Mouse (Mus musculus): Measurements from ENCODE around the gene Ghdc. TPM values are rescaled to one million over a fixed set of nuclear protein-coding genes. Genes with fewer than 3 reads are reported as not detected.
"Not testable (repeated sequence)": the region's sequence is repeated elsewhere in the genome, so short reads cannot be mapped to it uniquely, and the experiment has no call there.

The Ghdc gene
- polyA plus RNA-seq, 1 experiment from 2014 or later, result 4.9 TPM

GRCm38 (mm10) chr11:100805535-100805934 is 34.8 kb upstream of the Ghdc start:
- Histone ChIP-seq H3K4me1 (ENCODE audit: insufficient read depth, low read depth, low read length) (no peaks in the 10 kb centered on the region), H3K36me3 (ENCODE audit: insufficient read depth, low read length) (peaks cover 7% of the 10 kb centered on the region; the same call in 1 of the 2 replicates), H3K27ac (ENCODE audit: low read length) (no peak overlapping the region), H3K4me2 (replicated peaks; ENCODE audit: low read depth, low read length) (no peak overlapping the region), H3K9me3 (ENCODE audit: low read length) (no peaks in the 10 kb centered on the region), H3K9ac (replicated peaks; ENCODE audit: low read depth) (no peak overlapping the region), H3K4me3 (ENCODE audit: low read depth, low read length) (no peak overlapping the region), H3K27me3 (replicated peaks; ENCODE audit: insufficient read depth, low read length) (no peaks in the 10 kb centered on the region)
- WGBS, result 71% methylated on average over 7 of the region's 7 CpGs
- ATAC-seq (peak; percentile 55), DNase-seq (ENCODE audit: low spot score) (peak; percentile 55)
- no peak for TF ChIP-seq EP300 (IDR thresholded peaks at IDR 0.05)
- TF ChIP-seq CTCF (IDR thresholded peaks at IDR 0.05), result no peak

- Histone ChIP-seq H3K27me3 (replicated peaks; ENCODE audit: insufficient read depth, low read length) (no peaks in the 10 kb centered on the region), H3K4me1 (ENCODE audit: insufficient read depth, low read depth, low read length) (no peaks in the 10 kb centered on the region), H3K27ac (ENCODE audit: low read length) (no peak overlapping the region), H3K9me3 (ENCODE audit: low read length) (no peaks in the 10 kb centered on the region), H3K4me3 (ENCODE audit: low read depth, low read length) (no peak overlapping the region), H3K9ac (replicated peaks; ENCODE audit: low read depth) (no peak overlapping the region), H3K36me3 (ENCODE audit: insufficient read depth, low read length) (peaks cover 7% of the 10 kb centered on the region; the same call in 1 of the 2 replicates), H3K4me2 (replicated peaks; ENCODE audit: low read depth, low read length) (no peak overlapping the region)
- no peak for DNase-seq (ENCODE audit: low spot score)
- WGBS, result 91% methylated on average over 10 of the region's 10 CpGs
- ATAC-seq, result no peak
- TF ChIP-seq EP300 (IDR thresholded peaks at IDR 0.05) (no peak), CTCF (IDR thresholded peaks at IDR 0.05) (no peak)
These were observed 33.7 kb upstream of the Ghdc start for GRCm38 (mm10) chr11:100804409-100804808.

GRCm38 (mm10) chr11:100799426-100799825 is 28.7 kb upstream of the Ghdc start:
- H3K9me3 ChIP-seq (ENCODE audit: low read length), result no peaks in the 10 kb centered on the region
- H3K27me3 ChIP-seq (replicated peaks; ENCODE audit: insufficient read depth, low read length), result no peaks in the 10 kb centered on the region
- no peaks in the 10 kb centered on the region for H3K4me1 ChIP-seq (ENCODE audit: insufficient read depth, low read depth, low read length)
- 79% methylated on average over 5 of the region's 5 CpGs for WGBS
- no peak overlapping the region for H3K4me2 ChIP-seq (replicated peaks; ENCODE audit: low read depth, low read length)
- TF ChIP-seq CTCF (IDR thresholded peaks at IDR 0.05) (no peak), EP300 (IDR thresholded peaks at IDR 0.05) (no peak)
- no peak overlapping the region for H3K4me3 ChIP-seq (ENCODE audit: low read depth, low read length)
- no peak for DNase-seq (ENCODE audit: low spot score)
- no peak overlapping the region for H3K9ac ChIP-seq (replicated peaks; ENCODE audit: low read depth)
- no peak overlapping the region for H3K27ac ChIP-seq (ENCODE audit: low read length)
- no peak for ATAC-seq
- H3K36me3 ChIP-seq (ENCODE audit: insufficient read depth, low read length), result peaks cover 16% of the 10 kb centered on the region; the same call in 1 of the 2 replicates

GRCm38 (mm10) chr11:100796585-100796984 is 25.8 kb upstream of the Ghdc start:
- WGBS, result 64% methylated on average over 8 of the region's 8 CpGs
- Histone ChIP-seq H3K4me2 (replicated peaks; ENCODE audit: low read depth, low read length) (no peak overlapping the region), H3K4me3 (ENCODE audit: low read depth, low read length) (no peak overlapping the region), H3K9ac (replicated peaks; ENCODE audit: low read depth) (no peak overlapping the region), H3K4me1 (ENCODE audit: insufficient read depth, low read depth, low read length) (no peaks in the 10 kb centered on the region), H3K9me3 (ENCODE audit: low read length) (no peaks in the 10 kb centered on the region), H3K27ac (ENCODE audit: low read length) (no peak overlapping the region), H3K36me3 (ENCODE audit: insufficient read depth, low read length) (peaks cover 17% of the 10 kb centered on the region; the same call in 1 of the 2 replicates), H3K27me3 (replicated peaks; ENCODE audit: insufficient read depth, low read length) (no peaks in the 10 kb centered on the region)
- TF ChIP-seq EP300 (IDR thresholded peaks at IDR 0.05) (no peak), CTCF (IDR thresholded peaks at IDR 0.05) (no peak)
- no peak for ATAC-seq
- no peak for DNase-seq (ENCODE audit: low spot score)

GRCm38 (mm10) chr11:100795386-100795785 is 24.6 kb upstream of the Ghdc start:
- H3K27me3 ChIP-seq (replicated peaks; ENCODE audit: insufficient read depth, low read length), result no peaks in the 10 kb centered on the region
- WGBS, result 94% methylated on average over 2 of the region's 2 CpGs
- H3K4me3 ChIP-seq (ENCODE audit: low read depth, low read length), result no peak overlapping the region
- no peak for DNase-seq (ENCODE audit: low spot score)
- H3K36me3 ChIP-seq (ENCODE audit: insufficient read depth, low read length), result peaks cover 17% of the 10 kb centered on the region; the same call in 1 of the 2 replicates
- H3K27ac ChIP-seq (ENCODE audit: low read length), result no peak overlapping the region
- H3K4me2 ChIP-seq (replicated peaks; ENCODE audit: low read depth, low read length), result no peak overlapping the region
- no peaks in the 10 kb centered on the region for H3K4me1 ChIP-seq (ENCODE audit: insufficient read depth, low read depth, low read length)
- ATAC-seq, result no peak
- no peak for TF ChIP-seq CTCF (IDR thresholded peaks at IDR 0.05)
- TF ChIP-seq EP300 (IDR thresholded peaks at IDR 0.05), result no peak
- no peak overlapping the region for H3K9ac ChIP-seq (replicated peaks; ENCODE audit: low read depth)
- H3K9me3 ChIP-seq (ENCODE audit: low read length), result no peaks in the 10 kb centered on the region

GRCm38 (mm10) chr11:100791457-100792049 is 20.8 kb upstream of the Ghdc start:
- no peak overlapping the region for H3K4me2 ChIP-seq (replicated peaks; ENCODE audit: low read depth, low read length)
- no peak overlapping the region for H3K4me3 ChIP-seq (ENCODE audit: low read depth, low read length)
- H3K36me3 ChIP-seq (ENCODE audit: insufficient read depth, low read length), result peaks cover 30% of the 10 kb centered on the region
- peak; percentile 33; the same call in 1 of the 2 replicates for ATAC-seq
- no peaks in the 10 kb centered on the region for H3K4me1 ChIP-seq (ENCODE audit: insufficient read depth, low read depth, low read length)
- no peak for TF ChIP-seq EP300 (IDR thresholded peaks at IDR 0.05)
- TF ChIP-seq CTCF (IDR thresholded peaks at IDR 0.05), result no peak
- H3K9me3 ChIP-seq (ENCODE audit: low read length), result no peaks in the 10 kb centered on the region
- DNase-seq (ENCODE audit: low spot score), result peak; percentile 47
- no peak overlapping the region for H3K27ac ChIP-seq (ENCODE audit: low read length)
- WGBS, result 82% methylated on average over 2 of the region's 2 CpGs
- no peaks in the 10 kb centered on the region for H3K27me3 ChIP-seq (replicated peaks; ENCODE audit: insufficient read depth, low read length)
- H3K9ac ChIP-seq (replicated peaks; ENCODE audit: low read depth), result no peak overlapping the region

- H3K36me3 ChIP-seq (ENCODE audit: insufficient read depth, low read length), result peaks cover 24% of the 10 kb centered on the region
- not testable (repeated sequence) for H3K27me3 ChIP-seq (replicated peaks; ENCODE audit: insufficient read depth, low read length); H3K4me1 ChIP-seq (ENCODE audit: insufficient read depth, low read depth, low read length); H3K27ac ChIP-seq (ENCODE audit: low read length); H3K9ac ChIP-seq (replicated peaks; ENCODE audit: low read depth); ATAC-seq; H3K4me2 ChIP-seq (replicated peaks; ENCODE audit: low read depth, low read length); H3K9me3 ChIP-seq (ENCODE audit: low read length); DNase-seq (ENCODE audit: low spot score); H3K4me3 ChIP-seq (ENCODE audit: low read depth, low read length)
- WGBS, result 77% methylated on average over 9 of the region's 9 CpGs
These were observed 19.9 kb upstream of the Ghdc start for GRCm38 (mm10) chr11:100790644-100791043.

Data from lung, postnatal 0 days (tissue).